Mouse (Mus musculus) CD4-positive helper T cell, adult 2 months (primary cell): ENCODE results near the gene Tjp2.

Experiments used
- DNase-seq: peaks from one replicate; pipeline ENCODE4 v3.0.0-alpha.2; 2012; ENCODE audit warnings: low read depth, missing footprints, low spot score

Tjp2 gene

GRCm38 (mm10) chr19:24058851-24059250 lies 166.0 kb downstream of the Tjp2 start:
- no peak for DNase-seq

GRCm38 (mm10) chr19:24058021-24058420 lies 166.8 kb downstream of the Tjp2 start:
- DNase-seq: no peak

DNA sequence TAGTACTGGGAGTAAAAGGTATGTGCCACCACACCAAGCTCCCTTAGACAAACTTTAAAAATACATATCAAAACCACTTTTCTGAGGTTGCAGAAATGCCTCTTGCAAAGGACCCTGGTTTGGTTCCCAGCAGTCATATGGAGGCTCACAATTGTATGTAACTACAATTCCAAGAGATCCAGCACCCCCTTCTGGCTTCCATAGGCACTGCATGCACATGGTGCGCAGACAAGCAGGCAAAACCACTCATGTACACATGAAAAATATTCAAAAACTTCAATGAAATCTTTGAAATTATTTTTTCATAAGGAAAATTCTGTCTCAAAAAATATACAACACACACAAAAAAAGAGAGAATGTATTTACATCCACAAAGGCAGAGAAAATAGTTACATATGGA lies 167.9 kb downstream of the Tjp2 start:
- no peak for DNase-seq

DNA sequence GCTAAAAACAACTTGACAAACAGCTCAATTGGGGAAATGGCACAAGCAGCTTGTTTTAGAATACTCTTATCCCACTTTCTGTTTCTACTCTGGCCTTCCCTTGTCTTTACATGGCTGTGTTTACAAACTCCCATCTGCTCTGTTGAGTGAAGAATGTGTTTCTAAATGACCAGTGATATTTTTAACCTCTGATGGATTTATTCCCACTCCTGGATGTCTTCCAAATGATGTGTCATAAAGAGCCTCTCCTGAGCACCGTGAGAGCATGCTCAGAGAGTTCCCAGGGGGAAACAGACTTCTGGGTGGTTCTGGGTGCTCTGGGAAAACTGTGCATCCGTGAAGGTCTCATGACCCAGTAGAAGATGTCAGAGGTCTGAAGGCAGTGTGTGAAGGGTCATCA lies 169.9 kb downstream of the Tjp2 start:
- no peak for DNase-seq

DNA sequence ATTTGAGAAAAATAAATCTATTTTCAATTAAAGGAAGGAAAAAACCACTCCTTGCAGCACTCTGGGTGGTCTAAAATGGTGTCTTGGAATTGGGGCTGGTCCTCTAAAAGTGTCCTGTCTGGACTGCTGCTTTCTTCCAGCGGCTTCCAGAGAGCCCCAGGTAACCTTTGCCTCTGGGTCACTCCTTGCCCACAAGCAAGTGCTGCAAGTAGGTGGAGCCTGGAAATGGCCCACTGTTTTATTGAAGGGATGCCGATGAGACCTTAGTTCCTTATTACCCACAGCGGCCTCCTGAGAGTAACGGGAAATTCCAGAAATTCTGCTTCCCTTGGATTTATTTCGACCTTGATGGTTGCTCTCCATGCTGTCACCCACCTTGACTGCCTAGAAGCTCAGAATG lies 170.6 kb downstream of the Tjp2 start:
- DNase-seq: no peak

DNA sequence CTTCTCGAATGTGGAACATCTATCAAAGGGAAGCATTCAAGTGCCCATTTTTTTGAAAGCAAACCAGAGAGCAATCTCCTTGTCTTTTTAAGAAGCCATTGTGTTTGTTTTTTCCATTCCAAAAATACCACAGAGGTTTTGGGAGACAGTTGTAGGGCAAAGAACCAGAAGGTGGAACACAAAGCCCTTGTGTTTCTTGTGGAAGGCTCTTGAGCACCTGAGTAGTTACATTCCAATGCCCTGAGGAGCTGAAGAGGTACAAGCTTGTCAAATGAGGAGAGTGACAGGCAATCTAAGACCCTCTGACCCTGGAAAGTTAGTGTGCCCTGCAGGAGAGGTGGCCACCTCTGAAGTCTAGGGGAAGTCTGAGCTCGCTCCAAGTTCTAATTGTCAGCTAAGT lies 174.3 kb downstream of the Tjp2 start:
- DNase-seq: no peak

GRCm38 (mm10) chr19:24049329-24049728 lies 175.5 kb downstream of the Tjp2 start:
- DNase-seq: no peak

DNA sequence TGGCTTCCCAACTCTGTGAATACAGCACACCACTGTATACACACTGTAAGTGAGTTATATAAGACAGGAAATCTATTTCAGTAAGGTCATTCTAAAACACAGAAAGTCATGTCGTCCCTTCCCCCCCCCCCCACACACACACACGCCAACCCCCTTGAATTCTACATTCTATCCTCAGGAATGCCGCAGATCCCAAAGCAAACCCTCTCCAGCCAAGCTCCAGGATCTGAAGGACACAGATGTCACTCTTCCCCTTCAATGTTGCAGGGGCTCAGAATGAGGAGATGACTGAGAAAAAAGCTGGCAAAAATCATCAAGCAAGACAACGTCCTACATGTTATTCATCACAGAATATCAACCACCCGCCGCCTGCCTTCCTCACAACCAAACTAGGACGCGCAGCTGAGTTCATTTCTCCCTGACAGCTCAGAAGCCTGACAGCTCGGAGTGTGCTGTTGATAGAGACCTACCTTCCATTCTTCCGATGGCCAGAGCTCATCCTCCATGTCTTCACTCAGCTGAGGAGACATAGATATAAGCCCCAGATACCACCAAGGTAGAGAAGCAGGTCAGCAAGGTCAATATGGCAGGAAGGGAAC lies 178.3 kb downstream of the Tjp2 start:
- DNase-seq: no peak
